Mouse (Mus musculus): ENCODE measurements around the gene Rgs2. TPM values are rescaled to one million over a fixed set of nuclear protein-coding genes. Genes with fewer than 3 reads are reported as not detected.

Rgs2 gene
- polyA plus RNA-seq (2014; fragmentation: Illumina TruSeq; extraction: RNeasy Lipid Tissue Mini Kit (QIAGEN cat#74804); ENCODE audit: low read depth, low replicate concordance): 42.2 TPM

GRCm38 (mm10) chr1:144003904-144004740 lies at the start of gene Rgs2:
Rgs2 (minus strand) TSS chr1:144004161.

Other genes starting within 250 kb of the Rgs2 start
- 7.6 TPM for gene Trove2, start 227.1 kb downstream of the Rgs2 start, polyA plus RNA-seq (2014; fragmentation: Illumina TruSeq; extraction: RNeasy Lipid Tissue Mini Kit (QIAGEN cat#74804); ENCODE audit: low read depth, low replicate concordance)
- gene Uchl5, start 226.9 kb downstream of the Rgs2 start, polyA plus RNA-seq (2014; fragmentation: Illumina TruSeq; extraction: RNeasy Lipid Tissue Mini Kit (QIAGEN cat#74804); ENCODE audit: low read depth, low replicate concordance): 27.6 TPM
- not detected for gene Rgs13, start 173.2 kb upstream of the Rgs2 start, polyA plus RNA-seq (2014; fragmentation: Illumina TruSeq; extraction: RNeasy Lipid Tissue Mini Kit (QIAGEN cat#74804); ENCODE audit: low read depth, low replicate concordance)
- not detected for gene Rgs1, start 245.1 kb upstream of the Rgs2 start, polyA plus RNA-seq (2014; fragmentation: Illumina TruSeq; extraction: RNeasy Lipid Tissue Mini Kit (QIAGEN cat#74804); ENCODE audit: low read depth, low replicate concordance)

All from heart, adult 10 weeks (tissue).